Mouse (Mus musculus) gastrocnemius, adult 2 months (tissue): ENCODE results near the gene Fam81a. TPM values are rescaled to one million over a fixed set of nuclear protein-coding genes. Genes with fewer than 3 reads are reported as not detected.
A peak's percentile ranks its signal among the peaks of the same experiment; 100 is the strongest.

ENCODE experiments used
- DNase-seq: peaks from one replicate; pipeline ENCODE4 v3.0.0; 2022
- H3K27ac ChIP-seq: fragments of 200-600 bp; 2 replicates; pipeline ENCODE4 v1.8.1; 2022; ENCODE audit warnings: mild to moderate bottlenecking
- H3K4me3 ChIP-seq: fragments of 200-600 bp; 2 replicates; pipeline ENCODE4 v1.8.1; 2022; ENCODE audit warnings: mild to moderate bottlenecking, moderate library complexity
- CTCF ChIP-seq: fragments of 200-600 bp; IDR thresholded peaks from 2 replicates; pipeline ENCODE4 v1.8.1; 2022; ENCODE audit warnings: antibody characterized with exemption, mild to moderate bottlenecking, moderate library complexity
- intact Hi-C: fragments of 180-260 bp; cut with DNase I; formaldehyde crosslinking; loops from one replicate; pipeline ENCODE4 v1.15.1; 2025
- total RNA-seq, 2 experiments: library from RNA; stranded (reverse); gene quantifications; 2 replicates each; pipeline ENCODE4 v1.2.3; 2021

Gene Fam81a
- total RNA-seq, 2 experiments from 2014 or later, result 0.92 to 1.7 TPM

- Histone ChIP-seq H3K27ac (no peak overlapping the region), H3K4me3 (no peak overlapping the region)
- no peak for TF ChIP-seq CTCF
- DNase-seq, result no peak
- intact Hi-C loops, result no loop called here
These were observed 44.8 kb downstream of the Fam81a start for GRCm38 (mm10) chr9:70097542-70097941.

- TF ChIP-seq CTCF, result no peak
- no peak for DNase-seq
- Histone ChIP-seq H3K4me3 (no peak overlapping the region), H3K27ac (no peak overlapping the region)
- intact Hi-C loops, result no loop called here
These were observed 47.3 kb downstream of the Fam81a start for GRCm38 (mm10) chr9:70095016-70095415.

GRCm38 (mm10) chr9:70090541-70090940 lies 51.8 kb downstream of the Fam81a start:
- no peak overlapping the region for H3K4me3 ChIP-seq
- intact Hi-C loops, result no loop called here
- H3K27ac ChIP-seq, result no peak overlapping the region
- TF ChIP-seq CTCF, result no peak
- DNase-seq, result no peak

GRCm38 (mm10) chr9:70088786-70089096 lies 53.6 kb downstream of the Fam81a start:
- intact Hi-C loops, result no loop called here

GRCm38 (mm10) chr9:70088041-70088785 lies 54.1 kb downstream of the Fam81a start:
- no peak for TF ChIP-seq CTCF
- intact Hi-C loops, result no loop called here
- DNase-seq, result no peak
- H3K4me3 ChIP-seq, result no peak overlapping the region; the same call in 1 of the 2 replicates
- no peak overlapping the region for H3K27ac ChIP-seq

More at GRCm38 (mm10) chr9:70088786-70089096, 53.6 kb downstream of the Fam81a start:
- DNase-seq, result no peak
- TF ChIP-seq CTCF, result no peak
- no peak overlapping the region for H3K4me3 ChIP-seq
- H3K27ac ChIP-seq, result no peak overlapping the region

GRCm38 (mm10) chr9:70087379-70087778 lies 55.0 kb downstream of the Fam81a start:
- H3K27ac ChIP-seq, result no peak overlapping the region
- intact Hi-C loops, result no loop called here
- TF ChIP-seq CTCF, result no peak
- no peak for DNase-seq
- H3K4me3 ChIP-seq, result no peak overlapping the region

GRCm38 (mm10) chr9:70086091-70086490 lies 56.3 kb downstream of the Fam81a start:
- H3K4me3 ChIP-seq, result no peak overlapping the region
- DNase-seq, result no peak
- intact Hi-C loops, result no loop called here

GRCm38 (mm10) chr9:70084107-70084506 lies 58.3 kb downstream of the Fam81a start:
- intact Hi-C loops, result loop anchor here (5.0 kb wide), 1 partner anchor 67 kb away; no protein-coding TSS in a partner anchor
- peak; percentile 65 for TF ChIP-seq CTCF
- Histone ChIP-seq H3K27ac (no peak overlapping the region), H3K4me3 (no peak overlapping the region)
- DNase-seq, result no peak

More at GRCm38 (mm10) chr9:70086091-70086490, 56.3 kb downstream of the Fam81a start:
- no peak overlapping the region for H3K27ac ChIP-seq
- no peak for TF ChIP-seq CTCF

- intact Hi-C loops, result loop anchor here (5.0 kb wide), 1 partner anchor 65 kb away; no protein-coding TSS in a partner anchor
- Histone ChIP-seq H3K27ac (no peak overlapping the region), H3K4me3 (no peak overlapping the region)
- no peak for TF ChIP-seq CTCF
- no peak for DNase-seq
These were observed 59.8 kb downstream of the Fam81a start for GRCm38 (mm10) chr9:70082357-70083204.

GRCm38 (mm10) chr9:70081767-70082166 lies 60.6 kb downstream of the Fam81a start:
- no peak overlapping the region for H3K4me3 ChIP-seq
- no peak for TF ChIP-seq CTCF
- no peak for DNase-seq
- intact Hi-C loops, result loop anchor here (5.0 kb wide), 1 partner anchor 64 kb away; no protein-coding TSS in a partner anchor
- no peak overlapping the region for H3K27ac ChIP-seq

- peak; percentile 38; the same call in 1 of the 2 replicates for TF ChIP-seq CTCF
- intact Hi-C loops, result loop anchor here (5.0 kb wide), 1 partner anchor 64 kb away; no protein-coding TSS in a partner anchor
These were observed 61.4 kb downstream of the Fam81a start for GRCm38 (mm10) chr9:70080976-70081375.

GRCm38 (mm10) chr9:70080027-70080800 lies 62.1 kb downstream of the Fam81a start:
- no peak overlapping the region for H3K27ac ChIP-seq
- intact Hi-C loops, result loop anchor here (5.0 kb wide), 1 partner anchor 63 kb away; no protein-coding TSS in a partner anchor
- TF ChIP-seq CTCF, result no peak

More at GRCm38 (mm10) chr9:70080976-70081375, 61.4 kb downstream of the Fam81a start:
- DNase-seq, result no peak
- Histone ChIP-seq H3K27ac (no peak overlapping the region), H3K4me3 (no peak overlapping the region)

More at GRCm38 (mm10) chr9:70080027-70080800, 62.1 kb downstream of the Fam81a start:
- H3K4me3 ChIP-seq, result no peak overlapping the region
- DNase-seq, result no peak
